Mouse (Mus musculus): ENCODE data around the gene Zfp941. TPM values are rescaled to one million over a fixed set of nuclear protein-coding genes. Genes with fewer than 3 reads are reported as not detected.

Gene Zfp941
- not detected in 4 replicates for total RNA-seq (2023)

DNA sequence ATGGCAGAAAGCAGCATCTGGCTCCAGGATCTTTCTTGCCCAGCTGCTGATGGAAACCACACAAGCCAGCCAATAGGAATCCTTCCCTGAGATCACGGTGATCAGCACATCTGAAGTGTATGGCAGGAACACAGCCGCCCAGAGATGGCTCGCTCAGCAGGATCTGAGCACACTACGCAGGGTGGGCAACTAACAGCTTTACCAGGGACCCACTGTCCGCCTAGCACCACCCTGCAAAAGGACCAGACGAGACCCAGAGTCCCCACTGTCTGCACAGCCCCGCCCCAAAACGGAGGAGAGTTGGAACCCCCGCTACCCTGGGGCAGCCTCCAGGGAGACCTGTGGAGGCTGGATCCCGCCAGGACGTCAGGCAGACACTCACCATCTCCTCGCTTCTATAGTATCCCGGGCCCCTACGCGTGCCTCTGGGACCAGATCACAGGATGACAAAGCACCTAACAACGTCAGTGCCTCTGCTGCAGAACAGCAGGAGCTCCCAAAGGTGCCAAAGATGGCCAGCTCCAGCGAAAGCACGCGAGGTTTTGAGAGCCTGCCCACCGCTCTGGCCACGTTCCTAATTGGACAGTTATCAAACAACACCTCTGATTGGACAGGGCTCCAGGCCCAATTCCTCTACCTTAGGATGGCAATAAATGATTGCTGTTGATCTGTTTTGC is at the start of gene Zfp941:
Zfp941 (minus strand) TSS at position 526 of the 677 bp plus-strand sequence.

DNA sequence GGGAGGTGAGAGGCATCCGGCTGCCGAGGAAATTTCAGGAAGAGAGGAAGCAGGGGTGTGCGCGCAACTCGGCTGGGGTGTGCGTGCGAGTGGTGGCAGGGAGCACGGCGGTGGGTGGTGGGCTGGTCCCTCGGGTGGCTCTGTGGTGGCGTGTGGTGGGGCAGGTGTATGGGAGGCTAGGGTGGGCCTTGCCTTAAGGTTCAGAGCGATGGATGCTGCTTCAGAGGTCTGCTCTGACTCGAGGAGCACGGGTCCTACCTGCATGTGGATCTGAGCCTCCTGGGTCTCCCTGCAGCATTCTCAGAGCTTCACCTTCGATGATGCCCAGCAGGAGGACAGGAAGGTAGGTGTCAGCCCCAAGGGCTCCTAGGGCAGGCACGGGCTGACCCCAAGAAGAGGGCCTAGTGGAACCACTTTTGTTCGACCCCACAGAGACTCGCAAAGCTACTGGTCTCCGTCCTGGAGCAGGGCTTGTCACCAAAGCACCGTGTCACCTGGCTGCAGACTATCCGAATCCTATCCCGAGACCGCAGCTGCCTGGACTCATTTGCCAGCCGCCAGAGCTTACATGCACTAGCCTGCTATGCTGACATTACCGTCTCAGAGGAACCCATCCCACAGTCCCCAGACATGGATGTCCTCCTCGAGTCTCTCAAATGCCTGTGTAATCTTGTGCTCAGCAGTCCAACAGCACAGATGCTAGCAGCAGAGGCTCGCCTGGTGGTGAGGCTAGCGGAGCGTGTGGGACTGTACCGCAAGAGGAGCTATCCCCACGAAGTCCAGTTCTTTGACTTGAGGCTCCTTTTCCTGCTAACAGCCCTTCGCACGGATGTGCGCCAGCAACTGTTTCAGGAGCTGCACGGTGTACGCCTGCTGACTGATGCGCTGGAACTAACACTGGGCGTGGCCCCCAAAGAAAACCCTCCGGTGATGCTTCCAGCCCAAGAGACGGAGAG is 35.9 kb upstream of the Zfp941 start, which contains the start of gene Bet1l:
Bet1l (minus strand) TSS at position 28 of the 956 bp plus-strand sequence.

DNA sequence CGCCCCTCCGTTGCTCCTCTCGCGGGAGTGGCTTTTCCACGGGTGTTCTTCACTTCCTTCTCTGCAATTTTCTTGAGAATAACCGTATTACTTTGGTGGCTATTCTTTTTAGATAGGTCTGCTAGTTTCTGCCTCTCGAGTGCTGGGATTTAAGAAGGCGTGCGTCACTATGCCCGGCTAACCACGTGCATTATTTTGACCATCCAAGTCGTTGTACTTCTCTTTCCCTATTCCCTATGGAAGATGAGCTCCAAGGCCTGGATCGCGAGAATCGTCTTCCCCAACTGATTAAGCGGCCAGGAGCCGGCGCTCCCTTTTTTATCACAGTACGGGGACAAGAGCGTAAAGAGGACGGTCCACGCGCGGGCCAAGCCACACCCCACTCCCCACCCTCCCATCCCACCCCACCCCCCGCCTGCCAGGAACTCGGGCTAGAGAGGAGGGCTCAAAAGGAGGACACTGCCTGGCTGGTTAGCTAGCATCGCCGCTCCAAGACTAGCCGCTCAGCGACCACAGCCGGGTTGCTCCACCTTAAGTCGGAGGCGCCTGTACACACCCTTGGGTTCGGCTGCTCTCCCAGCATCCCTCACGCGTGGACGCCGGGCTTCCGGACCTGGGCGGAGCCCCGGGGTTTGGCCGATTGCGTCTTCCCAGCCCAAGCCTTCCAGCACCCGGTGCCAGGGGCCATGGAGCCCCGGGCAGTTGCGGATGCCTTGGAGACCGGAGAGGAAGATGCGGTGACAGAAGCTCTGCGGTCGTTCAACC is 35.0 kb upstream of the Zfp941 start, which contains the start of gene Ric8a:
Ric8a (plus strand) TSS at position 173 of the 765 bp plus-strand sequence.

DNA sequence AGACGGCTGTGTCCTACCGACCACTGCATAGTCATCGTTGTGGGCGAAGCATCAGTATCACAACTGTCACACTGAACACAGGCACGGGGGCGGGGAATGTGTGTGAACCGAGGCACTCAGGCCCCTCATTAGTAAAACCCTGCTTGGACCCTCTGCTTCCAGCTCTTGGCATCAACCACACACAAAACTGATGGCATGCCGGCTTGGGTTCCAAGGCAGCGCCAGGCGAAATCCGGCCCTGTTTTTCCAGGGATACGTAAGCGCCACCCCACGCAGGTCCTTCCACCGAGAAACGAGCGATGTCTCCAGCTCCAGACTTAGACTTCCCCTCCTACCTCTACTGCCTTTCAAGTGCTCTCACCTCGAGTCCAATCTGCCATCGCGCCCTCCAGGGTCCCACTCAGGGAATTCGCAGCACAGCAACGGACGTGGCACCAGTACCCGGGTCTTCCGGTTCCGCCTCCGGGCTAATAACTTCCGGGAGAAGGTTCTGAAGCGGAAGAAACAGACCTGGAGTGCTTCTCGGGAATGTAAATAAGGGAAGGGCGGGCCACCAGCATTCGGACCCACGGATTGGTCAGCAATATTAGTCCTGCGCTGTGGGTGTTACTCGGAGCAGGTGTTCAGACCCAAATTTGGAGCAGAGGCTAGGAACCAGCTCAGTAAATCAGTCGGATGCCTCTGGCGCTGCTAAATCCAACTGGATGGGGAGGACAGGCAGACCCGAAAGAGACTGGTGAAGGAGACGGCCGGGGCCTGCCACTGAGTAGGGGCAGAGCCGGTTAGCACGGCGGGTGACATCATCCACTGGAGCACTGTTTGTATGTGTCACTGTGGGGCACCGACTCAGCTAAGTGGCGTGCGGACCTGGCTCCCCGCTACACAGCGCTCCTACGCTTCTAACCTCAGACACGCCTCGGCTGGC is 34.1 kb upstream of the Zfp941 start, which contains the start of gene Gm45785:
Gm45785 (minus strand) TSS at position 472 of the 925 bp plus-strand sequence.

DNA sequence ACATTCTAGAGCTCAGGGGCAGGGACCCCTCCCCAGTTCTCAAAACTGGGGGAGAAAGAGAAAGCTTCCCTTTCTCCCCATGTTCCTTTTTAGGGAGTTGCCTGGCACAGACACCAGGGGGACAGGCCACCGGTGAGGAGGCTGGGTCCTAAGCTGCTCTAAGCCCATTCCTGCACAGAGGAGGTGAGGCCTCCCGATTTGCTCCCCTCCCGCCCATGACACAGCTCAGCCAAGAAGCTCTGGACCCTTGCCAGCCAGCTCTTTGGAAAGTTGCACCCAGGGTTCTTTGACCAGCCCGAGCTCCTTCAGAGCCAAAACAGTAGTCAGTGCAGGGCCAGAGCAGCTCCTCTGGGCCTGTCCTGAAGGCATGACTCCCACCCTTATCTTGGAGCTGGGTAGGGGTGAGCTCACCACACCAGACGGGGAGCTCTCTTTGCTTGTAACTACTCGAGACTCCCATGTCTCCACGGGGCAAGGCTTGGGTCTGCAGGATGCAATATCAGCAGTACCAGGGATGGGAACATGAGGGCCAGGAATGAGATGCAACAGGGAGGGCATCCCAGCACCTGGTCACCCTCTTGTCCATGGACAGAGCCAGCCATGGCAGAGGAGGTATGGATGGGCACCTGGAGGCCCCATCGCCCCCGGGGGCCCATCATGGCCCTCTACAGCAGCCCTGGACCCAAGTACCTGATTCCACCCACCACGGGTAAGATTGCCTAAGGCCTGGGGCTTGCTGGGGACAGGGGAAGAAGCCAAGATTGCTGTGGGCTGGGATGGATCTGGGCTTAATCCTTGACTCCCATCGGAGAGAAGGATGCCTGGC is 26.0 kb upstream of the Zfp941 start, which contains the start of gene Odf3:
Odf3 (plus strand) TSS at position 51 of the 826 bp plus-strand sequence.

DNA sequence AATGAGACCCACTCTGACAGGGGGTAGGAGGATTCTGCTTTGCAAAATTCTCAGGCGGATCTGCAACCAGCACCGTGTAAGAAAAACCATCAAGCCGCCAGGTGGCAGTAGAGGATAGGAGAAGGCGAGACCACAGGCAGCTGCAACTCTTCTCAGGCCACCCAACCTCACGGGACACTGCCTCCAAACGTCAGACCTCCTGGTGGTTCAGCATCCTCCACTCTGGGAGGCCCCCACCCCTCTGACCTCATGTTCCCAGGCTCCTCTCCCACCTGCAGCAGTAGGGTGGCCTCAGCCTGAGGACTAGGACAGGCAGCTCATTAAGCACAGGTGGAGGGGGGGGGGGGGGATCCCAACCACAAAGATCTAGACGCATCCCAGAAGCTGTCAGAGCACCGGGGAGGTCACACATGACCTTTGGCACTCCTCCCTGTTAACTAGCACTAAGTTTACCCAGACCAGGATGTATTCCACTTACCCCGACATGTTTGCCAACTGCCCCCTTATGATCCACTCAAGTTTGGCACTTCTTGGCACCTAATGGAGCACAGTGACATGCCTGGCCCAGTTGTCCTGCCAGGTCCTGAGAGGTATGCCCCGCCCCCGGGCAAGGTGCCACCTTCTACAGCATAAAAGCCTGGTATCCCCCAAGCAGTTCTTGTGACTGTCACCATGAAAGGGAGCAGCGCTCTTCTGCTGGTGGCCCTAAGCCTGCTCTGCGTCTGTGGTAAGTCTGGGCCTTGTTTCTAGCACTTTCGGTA is 23.1 kb upstream of the Zfp941 start, which contains the start of gene Scgb1c1:
Scgb1c1 (plus strand) TSS at position 643 of the 761 bp plus-strand sequence.

DNA sequence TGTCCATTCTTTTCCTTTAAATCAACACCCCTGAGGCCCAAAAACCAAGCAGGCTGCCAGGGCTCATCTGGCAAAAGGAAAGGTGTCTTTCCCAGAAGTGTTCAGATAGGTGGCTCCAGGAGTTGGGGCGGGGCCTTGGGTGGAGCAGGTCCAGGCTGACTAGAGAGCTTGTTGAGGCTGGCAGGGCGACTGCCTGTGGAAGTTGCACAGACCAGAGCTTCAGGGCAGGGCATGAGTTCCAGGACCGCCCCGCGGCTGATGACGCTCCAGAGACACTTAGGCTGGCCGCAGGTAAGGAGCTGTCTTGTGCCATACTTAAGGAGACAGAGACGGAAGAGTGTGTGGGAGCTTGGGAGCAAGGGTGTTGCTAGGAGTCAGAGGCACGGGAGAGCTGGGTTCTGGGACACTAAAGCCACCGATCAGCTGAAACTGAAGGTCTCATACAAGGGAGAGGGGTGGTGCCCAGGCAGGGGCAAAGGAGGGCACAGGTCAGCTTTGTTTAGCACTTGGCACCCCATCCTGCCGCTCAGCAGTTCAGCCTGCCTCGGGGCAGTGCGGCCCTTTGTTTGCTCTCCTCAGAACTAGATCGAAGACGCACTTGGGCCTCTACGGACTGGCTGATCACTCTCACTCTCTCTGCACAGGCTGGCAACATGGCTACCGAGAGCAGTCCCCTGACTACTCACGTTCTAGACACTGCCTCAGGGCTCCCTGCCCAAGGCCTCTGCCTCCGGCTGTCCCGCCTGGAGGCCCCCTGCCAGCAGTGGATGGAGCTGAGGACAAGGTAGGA is 13.2 kb upstream of the Zfp941 start, which contains the start of gene Urah:
Urah (plus strand) TSS at position 51 of the 790 bp plus-strand sequence.

DNA sequence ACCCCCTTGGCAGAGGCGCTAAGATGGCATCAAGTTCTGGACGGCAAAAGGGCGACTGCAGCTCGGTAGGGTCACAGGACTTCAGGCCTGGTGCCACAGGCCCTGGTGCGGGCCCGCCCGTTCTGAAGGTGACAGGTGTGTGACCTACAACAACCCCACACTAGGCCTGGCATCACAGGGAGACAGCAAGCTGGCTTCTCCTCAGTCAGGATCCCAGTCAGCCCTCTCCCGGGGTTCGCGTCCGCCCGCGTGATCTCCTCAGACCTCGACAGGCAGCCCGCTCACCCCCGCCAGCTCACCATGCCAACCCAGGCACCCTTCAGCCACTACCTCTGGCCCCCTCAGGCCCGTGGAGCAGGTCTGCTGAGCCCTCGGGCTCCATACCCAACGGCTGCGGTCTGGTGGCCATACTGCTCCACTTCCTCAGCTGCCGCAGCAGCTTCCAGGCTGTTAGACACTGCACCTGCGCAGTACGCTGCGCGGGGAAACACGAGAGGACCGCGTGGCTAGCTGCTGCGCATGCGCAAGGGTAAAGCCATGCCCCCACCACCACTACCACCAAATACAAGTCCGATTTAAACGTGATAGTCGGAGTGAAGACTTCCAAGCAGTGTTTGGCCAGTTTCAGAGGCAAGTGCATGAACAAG is 34.4 kb downstream of the Zfp941 start, which contains the start of gene Syce1:
Syce1 (minus strand) TSS at position 447 of the 647 bp plus-strand sequence.

DNA sequence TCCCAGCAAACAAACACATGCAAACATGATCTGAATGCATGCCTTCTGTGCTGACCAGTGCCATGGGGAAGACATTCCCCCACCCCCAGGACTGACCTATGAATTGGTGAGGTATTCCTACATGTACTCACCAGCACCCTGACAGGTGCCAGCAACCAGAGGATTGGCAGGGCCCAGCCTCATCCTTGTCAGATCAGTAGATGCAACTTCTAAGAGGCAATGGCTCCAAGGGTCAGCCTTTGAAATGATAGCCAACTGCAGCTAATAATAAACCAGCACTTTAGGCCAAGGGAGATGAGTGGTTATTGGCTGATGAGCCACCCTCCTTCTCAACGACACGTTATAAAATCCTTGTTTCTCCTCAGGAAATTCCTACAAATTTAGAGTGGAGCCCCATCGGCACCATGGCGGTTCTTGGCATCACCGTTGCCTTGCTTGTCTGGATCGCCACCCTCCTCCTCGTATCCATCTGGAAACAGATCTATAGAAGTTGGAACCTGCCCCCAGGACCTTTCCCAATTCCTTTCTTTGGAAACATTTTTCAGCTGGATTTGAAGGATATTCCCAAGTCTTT is 58.4 kb downstream of the Zfp941 start, which contains the start of gene Cyp2e1:
Cyp2e1 (plus strand) TSS at position 293 of the 574 bp plus-strand sequence.

Other genes with a start within 250 kb of the Zfp941 start
- not detected in 4 replicates for gene Olfr46, start 220.9 kb downstream of the Zfp941 start, total RNA-seq (2023)
- not detected in 4 replicates for gene Olfr61, start 193.2 kb downstream of the Zfp941 start, total RNA-seq (2023)
- gene Olfr53, start 175.7 kb downstream of the Zfp941 start, total RNA-seq (2023): not detected in 4 replicates
- gene Olfr539, start 162.2 kb downstream of the Zfp941 start, total RNA-seq (2023): not detected in 4 replicates
- gene Olfr45, start 140.2 kb downstream of the Zfp941 start, total RNA-seq (2023): not detected in 4 replicates
- gene Olfr541, start 124.9 kb downstream of the Zfp941 start, total RNA-seq (2023): not detected in 4 replicates
- gene Cyp2e1, start 58.4 kb downstream of the Zfp941 start, total RNA-seq (2023): not detected in 4 replicates
- not detected in 4 replicates for gene Syce1, start 34.3 kb downstream of the Zfp941 start, total RNA-seq (2023)
- not detected in 4 replicates for gene Urah, start 12.8 kb upstream of the Zfp941 start, total RNA-seq (2023)
- gene Scgb1c1, start 23.4 kb upstream of the Zfp941 start, total RNA-seq (2023): not detected in 4 replicates
- gene Odf3, start 25.6 kb upstream of the Zfp941 start, total RNA-seq (2023): not detected in 4 replicates
- gene Gm45785, start 34.2 kb upstream of the Zfp941 start, total RNA-seq (2023): not detected in 4 replicates
- 93.4 to 117 TPM (median 99.1 TPM) in 4 replicates for gene Ric8a, start 34.8 kb upstream of the Zfp941 start, total RNA-seq (2023)
- gene Bet1l, start 35.4 kb upstream of the Zfp941 start, total RNA-seq (2023): 18.9 to 23.9 TPM (median 22.0 TPM) in 4 replicates
- gene Psmd13, start 59.8 kb upstream of the Zfp941 start, total RNA-seq (2023): 76.1 to 84.1 TPM (median 77.2 TPM) in 4 replicates
- gene Sirt3, start 60.1 kb upstream of the Zfp941 start, total RNA-seq (2023): 7.3 to 10.8 TPM (median 8.6 TPM) in 4 replicates
- not detected in 4 replicates for gene Cox8b, start 78.3 kb upstream of the Zfp941 start, total RNA-seq (2023)
- not detected in 4 replicates for gene Nlrp6, start 98.7 kb upstream of the Zfp941 start, total RNA-seq (2023)
- gene Pgghg, start 119.2 kb upstream of the Zfp941 start, total RNA-seq (2023): 15.9 to 23.8 TPM (median 18.4 TPM) in 4 replicates
- not detected in 4 replicates for gene Ifitm5, start 128.1 kb upstream of the Zfp941 start, total RNA-seq (2023)
- not detected in 4 replicates for gene Gm45717, start 133.8 kb upstream of the Zfp941 start, total RNA-seq (2023)
- 10.4 to 16.2 TPM (median 12.9 TPM) in 4 replicates for gene Ifitm2, start 133.8 kb upstream of the Zfp941 start, total RNA-seq (2023)
- 1.2 TPM in 1 of 4 replicates, not detected in the others for gene Ifitm1, start 145.0 kb upstream of the Zfp941 start, total RNA-seq (2023)
- 3.2 to 7.5 TPM (median 4.5 TPM) in 4 replicates for gene Ifitm3, start 188.6 kb upstream of the Zfp941 start, total RNA-seq (2023)
- 1.6 to 1.9 TPM in 2 of 4 replicates, not detected in the others for gene Ifitm6, start 195.7 kb upstream of the Zfp941 start, total RNA-seq (2023)
- gene Gm17387, start 207.0 kb upstream of the Zfp941 start, total RNA-seq (2023): not detected in 4 replicates
- gene B4galnt4, start 238.9 kb upstream of the Zfp941 start, total RNA-seq (2023): not detected in 4 replicates

Data from B cell, adult 62 days (primary cell).